Mouse (Mus musculus) cerebellum, postnatal 14 days (tissue): ENCODE data around the gene Gtf2h4.
A peak's percentile ranks its signal among the peaks of the same experiment; 100 is the strongest.

ENCODE experiments used
- DNase-seq, 2 experiments: peaks; one replicate each; pipeline ENCODE4 v3.0.0; 2021; ENCODE audit warnings: mixed read lengths in 2 of 2

The Gtf2h4 gene

DNA sequence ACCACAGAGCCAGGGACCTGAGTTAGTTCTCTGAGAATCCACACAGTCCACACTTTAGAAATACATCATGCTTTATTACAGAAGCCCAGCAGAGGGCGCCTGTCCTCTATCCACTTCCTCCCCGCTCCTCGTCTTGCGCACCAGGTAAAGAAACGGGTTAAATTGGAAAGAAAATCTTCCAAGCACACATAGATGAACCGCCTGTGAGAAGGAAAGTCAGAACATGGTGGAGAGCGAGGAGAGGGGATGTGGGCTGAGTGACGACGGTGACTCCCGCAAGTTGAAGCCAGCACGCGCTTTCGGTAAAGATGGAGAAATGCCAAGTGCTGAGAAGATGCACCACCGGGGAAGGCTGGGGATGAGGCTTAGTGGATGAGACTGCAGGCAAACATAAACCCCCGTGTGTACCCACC lies 37.8 kb downstream of the Gtf2h4 start:
- peak; percentile 89 for DNase-seq

DNA sequence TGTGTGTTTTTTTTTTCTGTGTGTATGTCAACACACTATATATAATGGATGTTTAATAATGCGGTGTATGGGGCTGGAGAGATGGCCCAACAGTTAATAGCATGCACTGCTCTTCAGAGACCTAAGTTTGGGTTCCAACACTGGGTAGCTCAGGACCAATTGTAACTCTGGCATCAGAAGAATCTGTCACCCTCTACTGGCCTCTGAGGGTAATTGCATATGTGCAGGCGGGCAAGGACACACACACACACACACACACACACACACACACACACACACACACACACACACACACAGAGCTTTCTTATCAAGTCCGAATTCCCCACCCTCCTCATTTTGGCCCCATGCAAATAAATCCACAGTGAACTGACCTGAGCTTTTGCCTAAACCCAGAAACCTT lies 38.3 kb downstream of the Gtf2h4 start:
- peak; percentile 34 to 49 for DNase-seq

DNA sequence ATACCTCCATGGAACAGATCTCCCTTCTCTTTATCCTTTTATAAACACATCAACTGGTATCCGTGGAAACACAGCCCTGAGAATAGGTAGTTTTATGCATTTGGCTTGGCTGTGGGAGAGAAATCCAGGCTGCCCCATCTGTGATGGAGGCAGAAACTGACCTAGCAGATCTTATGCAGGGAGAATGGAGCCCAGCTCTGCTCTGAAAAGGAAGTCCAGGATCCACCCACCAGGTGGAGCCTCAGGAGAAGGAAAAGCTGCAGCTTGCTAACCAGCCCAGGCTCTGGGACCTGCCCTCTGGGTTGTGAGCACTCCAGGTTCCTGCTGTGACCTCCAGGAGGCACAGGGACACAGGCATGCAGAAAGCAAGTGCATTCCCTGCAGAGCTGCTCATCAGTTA lies 39.5 kb downstream of the Gtf2h4 start:
- DNase-seq, result peak; percentile 37 to 67

DNA sequence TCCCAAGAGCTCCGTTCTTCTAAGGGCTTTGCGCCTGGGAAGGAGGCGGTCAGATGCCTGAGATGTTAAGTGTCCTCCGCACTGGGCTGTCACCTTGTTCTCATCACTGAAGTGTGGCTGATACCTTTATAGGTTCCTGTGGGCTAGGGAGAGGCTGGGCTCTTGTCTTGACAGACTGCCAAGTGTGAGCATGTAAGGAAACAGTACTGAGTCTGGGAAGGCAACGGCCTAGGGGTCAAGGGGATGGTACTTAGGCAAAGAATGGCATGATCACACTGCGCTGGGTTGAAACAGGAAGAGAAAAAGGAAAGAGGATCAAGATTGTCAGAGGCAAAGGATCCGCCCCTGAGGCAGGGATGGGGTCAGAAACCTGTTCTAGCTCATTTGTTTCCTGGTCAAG lies 47.0 kb downstream of the Gtf2h4 start, which contains the start of gene Gm9573:
Gm9573 (minus strand) TSS at position 101 of the 400 bp plus-strand sequence.
- no peak for DNase-seq
